Mouse (Mus musculus) layer of hippocampus, adult 6 months (tissue): Measurements from ENCODE around the gene Grhl3. TPM values are rescaled to one million over a fixed set of nuclear protein-coding genes. Genes with fewer than 3 reads are reported as not detected.

Experiments used
- long read RNA-seq, 2 experiments: library from polyadenylated mRNA; unstranded; transcript quantifications; one replicate each; pipeline ENCODE4 v2.0.0; 2019 to 2020
- microRNA-seq: library from miRNA; unstranded; fragments of <30 nt; microRNA quantifications from one replicate; pipeline ENCODE4 v1.2.0, GENCODE M21; 2020
- polyA plus RNA-seq: library from polyadenylated mRNA; unstranded; fragments of <200 nt; fragmentation: Nextera tagmentation; gene quantifications from 2 replicates; pipeline ENCODE4 v1.2.3, GENCODE M21; 2021

The Grhl3 gene
- polyA plus RNA-seq, result 0.34 and 0.44 TPM in 2 replicates
- long read RNA-seq, experiment 1, result 0 reads
- long read RNA-seq, experiment 2, partial matches to known transcripts, result 1 of 6 reads
- long read RNA-seq, experiment 2, other reads (novel, unspliced or antisense), result 4 of 6 reads

DNA sequence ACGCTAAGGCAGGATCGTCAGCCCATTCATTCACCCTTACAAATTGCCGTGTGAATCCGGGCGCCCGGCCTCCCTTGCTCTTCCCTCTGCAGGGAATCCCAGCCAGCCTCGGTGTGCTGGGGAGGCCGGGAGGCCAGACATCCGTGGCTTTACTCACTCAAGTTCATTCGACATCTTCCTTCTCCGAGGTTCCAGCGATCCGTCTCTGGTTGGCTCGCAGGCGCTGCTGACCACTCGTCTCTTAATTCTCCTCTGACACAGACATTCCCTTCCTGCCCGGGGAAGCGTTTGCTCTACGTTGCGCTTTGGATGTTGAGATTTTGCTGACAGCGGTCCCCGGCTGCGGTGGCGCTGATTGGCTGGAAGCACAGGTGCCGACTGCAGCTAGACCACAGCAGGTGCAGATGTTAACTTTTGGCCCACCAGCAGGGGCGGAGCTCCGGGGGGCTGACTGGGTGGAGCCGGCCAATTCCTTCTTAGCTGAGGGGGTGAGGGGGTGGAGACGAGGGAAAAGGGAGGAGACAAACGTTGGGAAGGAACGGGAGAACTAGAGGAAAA is at the start of gene Grhl3:
Grhl3 (minus strand) TSS at position 380 of the 558 bp plus-strand sequence.

GRCm38 (mm10) chr4:135494521-135495396 is 78.7 kb downstream of the Grhl3 start, which contains the start of the genes Stpg1 and Nipal3:
Stpg1 (plus strand) TSS chr4:135494790.
Nipal3 (minus strand) TSS chr4:135495038.

Small RNA genes lying within 50 kb of the gene (microRNA-seq; reads per million reads assigned to microRNA genes)
- not detected for gene Gm25317

Other genes starting within 250 kb of the Grhl3 start
- gene Srrm1, start 220.3 kb downstream of the Grhl3 start, polyA plus RNA-seq, result 83.8 and 87.6 TPM in 2 replicates
- gene Ncmap, start 175.4 kb downstream of the Grhl3 start, polyA plus RNA-seq, result 0.54 and 1.3 TPM in 2 replicates
- 11.0 and 13.7 TPM in 2 replicates for gene Rcan3, start 139.8 kb downstream of the Grhl3 start, polyA plus RNA-seq
- 2.2 and 3.3 TPM in 2 replicates for gene Stpg1, start 78.8 kb downstream of the Grhl3 start, polyA plus RNA-seq
- 14.2 and 16.4 TPM in 2 replicates for gene Nipal3, start 78.6 kb downstream of the Grhl3 start, polyA plus RNA-seq
- 0.06 and 0.08 TPM in 2 replicates for gene Ifnlr1, start 112.7 kb upstream of the Grhl3 start, polyA plus RNA-seq
- not detected in 2 replicates for gene Il22ra1, start 154.5 kb upstream of the Grhl3 start, polyA plus RNA-seq
- gene Myom3, start 186.1 kb upstream of the Grhl3 start, polyA plus RNA-seq, result 0.26 and 0.36 TPM in 2 replicates